Mouse (Mus musculus) layer of hippocampus, adult 8-10 months (tissue): ENCODE measurements at regions not wholly inside any gene's neighbourhood (a gene's known extent, or its start where the extent isn't known, plus 50 kb on each side); places are given as distances from the start of the nearest gene placed in this dataset.
A peak's percentile ranks its signal among the peaks of the same experiment; 100 is the strongest.

Experiments used
- DNase-seq, 2 experiments: peaks; one replicate each; pipeline ENCODE4 v3.0.0; 2022; ENCODE audit warnings: low spot score in 2 of 2

- DNase-seq = no peak
Observed at GRCm38 (mm10) chr1:106086687-106087086, 84.9 kb upstream of the Phlpp1 start.

- DNase-seq = no peak
Observed at GRCm38 (mm10) chr1:106092909-106093557, 78.5 kb upstream of the Phlpp1 start.

DNA sequence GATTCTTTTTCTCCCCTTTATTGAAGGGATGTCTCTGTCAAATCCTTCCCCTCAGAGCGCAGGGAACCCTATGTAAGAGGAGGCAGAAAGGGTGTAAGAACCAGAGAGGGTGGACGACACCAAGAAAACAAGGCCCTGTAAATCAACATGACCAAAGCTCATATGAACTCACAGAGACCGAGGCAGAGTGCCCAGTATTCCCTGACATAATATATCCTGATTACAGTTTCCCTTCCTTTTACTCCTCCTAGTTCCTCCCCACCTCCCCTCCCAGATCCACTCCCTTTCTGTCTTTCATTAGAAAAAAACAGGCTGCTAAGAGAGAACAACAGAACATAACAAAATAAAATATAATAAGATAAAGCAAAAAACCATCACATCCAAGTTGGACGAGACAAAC is 77.7 kb upstream of the Phlpp1 start:
- DNase-seq = no peak

- peak; percentile 59 to 74 for DNase-seq
Observed at GRCm38 (mm10) chr1:106096324-106096723, 75.2 kb upstream of the Phlpp1 start.

DNA sequence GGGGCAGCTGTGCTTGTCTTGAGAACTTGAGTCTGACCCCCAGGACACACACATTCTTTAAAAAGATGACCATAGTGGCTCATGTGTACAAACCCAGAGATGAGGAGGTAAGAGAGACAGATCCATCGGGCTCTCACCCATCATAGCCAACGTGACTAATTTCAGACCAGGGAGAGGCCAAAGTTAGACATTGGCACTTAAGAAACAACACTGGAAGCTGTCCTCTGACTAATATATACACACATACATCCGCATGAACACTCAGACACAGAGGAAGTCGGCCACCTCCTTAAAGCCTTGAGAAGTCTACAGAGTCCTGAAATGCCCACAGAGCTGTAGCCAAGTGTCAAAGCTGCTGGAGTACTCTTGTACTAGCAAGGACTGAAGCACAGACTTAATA is 74.4 kb upstream of the Phlpp1 start:
- no peak for DNase-seq

DNA sequence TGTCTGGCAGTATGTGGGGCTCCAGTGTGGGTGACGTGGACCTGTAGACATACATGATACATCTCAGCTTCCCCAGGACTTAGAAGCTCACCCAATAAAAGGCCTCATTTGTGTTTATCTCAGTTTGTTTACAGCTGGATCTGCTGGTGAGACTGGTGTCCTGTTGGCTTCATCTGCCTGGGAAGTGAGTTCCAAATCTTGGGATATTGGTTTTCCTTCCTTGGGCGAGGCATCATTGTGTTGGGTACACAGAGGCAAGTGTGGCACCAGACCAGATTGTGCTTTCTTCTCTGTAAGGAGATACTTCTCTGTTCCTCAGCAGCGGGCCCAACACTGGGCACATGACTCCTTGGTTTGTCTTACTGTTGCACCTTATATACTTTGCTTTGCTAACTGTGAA is 70.9 kb upstream of the Phlpp1 start:
- no peak for DNase-seq

DNA sequence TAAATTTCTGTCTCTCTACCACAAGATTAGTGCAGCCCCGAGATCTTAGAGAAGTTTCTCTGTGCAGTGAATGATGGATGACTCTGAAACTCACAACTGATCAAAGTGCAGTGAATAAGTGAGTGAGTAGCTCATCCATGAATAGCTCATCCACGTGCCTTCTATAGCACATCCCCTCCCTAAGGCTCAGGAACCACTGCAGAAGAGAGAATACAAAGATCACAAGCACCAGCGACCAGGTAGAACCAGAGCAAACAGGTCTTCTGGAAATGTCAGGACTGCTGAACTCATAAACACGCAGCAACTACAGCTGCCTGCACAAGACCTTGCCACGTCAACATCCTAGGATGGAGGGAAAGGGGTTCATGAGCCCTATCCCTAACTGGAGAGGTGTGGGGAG is 69.0 kb upstream of the Phlpp1 start:
- no peak for DNase-seq

GRCm38 (mm10) chr1:106109081-106109480 is 62.5 kb upstream of the Phlpp1 start:
- no peak for DNase-seq
